Mouse (Mus musculus) ES-Bruce4 (cell line): ENCODE results near the gene Macrod2.

ENCODE experiments used
- CTCF ChIP-seq: IDR thresholded peaks from one replicate; pipeline ENCODE4 v1.8.1; 2011; ENCODE audit warnings: low read depth, low read length
- EP300 ChIP-seq: IDR thresholded peaks from 2 replicates; pipeline ENCODE4 v1.6.1; 2011; ENCODE audit warnings: low read depth, low read length; ENCODE audit not compliant: insufficient read depth
- POLR2A ChIP-seq: IDR thresholded peaks from one replicate; pipeline ENCODE4 v1.8.1; 2011; ENCODE audit warnings: low read length; ENCODE audit not compliant: insufficient read depth

- TF ChIP-seq POLR2A (no peak), CTCF (no peak), EP300 (no peak)
Measured at GRCm38 (mm10) chr2:141834156-141834782, 1439.2 kb downstream of the Macrod2 start.
